Mouse (Mus musculus) cerebellum, adult 18-20 months (tissue): Measurements from ENCODE around the gene Lin52.

Experiments used
- DNase-seq, 2 experiments: peaks; one replicate each; pipeline ENCODE4 v3.0.0; 2021

Lin52 gene

GRCm38 (mm10) chr12:84450718-84451646 is at the start of gene Lin52, which contains the start of gene Aldh6a1:
Gene Lin52, plus strand, starts transcription at chr12:84451422.
Gene Aldh6a1, minus strand, starts transcription at chr12:84451004.
- DNase-seq = peak; percentile 94 to 98

GRCm38 (mm10) chr12:84402923-84403322 is 48.3 kb upstream of the Lin52 start:
- no peak for DNase-seq

GRCm38 (mm10) chr12:84404541-84404940 is 46.7 kb upstream of the Lin52 start:
- no peak for DNase-seq

DNA sequence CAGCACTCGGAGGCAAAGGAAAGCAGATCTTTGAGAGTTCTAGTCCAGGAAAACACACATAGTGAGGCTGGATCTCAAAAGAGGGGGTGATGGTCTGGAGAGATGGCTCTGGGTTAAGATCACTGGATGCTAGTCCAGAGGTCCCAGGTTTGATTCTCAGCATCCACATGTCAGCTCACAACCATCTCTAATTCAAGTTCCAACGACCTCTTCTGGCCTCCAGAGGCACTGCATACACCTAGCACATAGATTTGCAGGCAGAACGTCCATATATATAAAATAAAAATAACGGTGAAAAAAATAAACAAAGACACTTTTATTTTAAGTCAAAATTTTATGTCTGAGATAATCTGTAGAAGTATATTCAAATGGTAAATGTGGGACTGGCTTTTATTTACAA is 44.0 kb upstream of the Lin52 start:
- DNase-seq = no peak

DNA sequence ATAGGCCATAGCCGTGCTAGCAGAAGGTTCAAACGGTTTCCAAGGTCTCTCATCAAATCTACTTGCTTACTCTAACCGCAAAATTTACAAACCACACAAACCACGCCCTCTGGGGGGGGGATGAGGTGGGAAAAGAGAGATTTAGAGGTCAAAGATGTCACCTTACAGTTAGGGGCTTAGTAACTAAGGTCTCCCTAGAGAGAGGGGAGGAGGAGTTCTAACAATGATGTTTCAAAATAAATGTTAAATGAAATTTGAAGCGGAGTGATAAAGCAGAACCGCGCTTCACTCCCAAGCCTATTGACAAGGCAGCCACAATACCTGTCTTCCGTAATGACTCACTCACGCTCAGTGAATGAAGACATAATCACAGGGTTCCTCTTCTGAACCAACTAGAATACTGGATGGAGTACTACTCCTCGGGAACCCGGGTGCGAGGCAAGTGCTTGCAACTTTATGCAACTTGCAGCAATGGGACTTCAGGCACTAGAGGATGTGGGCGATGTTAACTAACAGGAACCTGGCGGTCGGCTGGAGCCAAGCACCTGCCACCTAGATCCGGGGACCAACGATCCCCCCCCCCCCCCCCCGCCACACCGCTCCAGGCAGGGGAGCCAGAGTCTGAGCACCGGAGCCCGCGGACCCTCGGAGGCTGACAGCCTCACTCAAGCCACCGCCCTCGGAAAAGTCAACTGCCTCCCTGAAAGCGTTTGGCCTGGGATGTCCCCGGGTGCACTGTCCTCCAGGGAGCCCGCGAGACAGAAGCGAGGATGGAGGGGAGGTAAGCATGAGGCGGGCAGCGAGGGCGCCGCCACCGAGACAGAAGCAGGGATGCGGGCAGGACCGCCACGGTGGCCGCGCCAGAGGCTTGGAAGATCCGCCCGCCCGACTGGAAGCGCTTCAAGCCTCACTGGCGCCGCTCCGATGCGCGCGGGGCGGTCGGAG is 43.1 kb upstream of the Lin52 start:
- peak; percentile 26 to 38 for DNase-seq

DNA sequence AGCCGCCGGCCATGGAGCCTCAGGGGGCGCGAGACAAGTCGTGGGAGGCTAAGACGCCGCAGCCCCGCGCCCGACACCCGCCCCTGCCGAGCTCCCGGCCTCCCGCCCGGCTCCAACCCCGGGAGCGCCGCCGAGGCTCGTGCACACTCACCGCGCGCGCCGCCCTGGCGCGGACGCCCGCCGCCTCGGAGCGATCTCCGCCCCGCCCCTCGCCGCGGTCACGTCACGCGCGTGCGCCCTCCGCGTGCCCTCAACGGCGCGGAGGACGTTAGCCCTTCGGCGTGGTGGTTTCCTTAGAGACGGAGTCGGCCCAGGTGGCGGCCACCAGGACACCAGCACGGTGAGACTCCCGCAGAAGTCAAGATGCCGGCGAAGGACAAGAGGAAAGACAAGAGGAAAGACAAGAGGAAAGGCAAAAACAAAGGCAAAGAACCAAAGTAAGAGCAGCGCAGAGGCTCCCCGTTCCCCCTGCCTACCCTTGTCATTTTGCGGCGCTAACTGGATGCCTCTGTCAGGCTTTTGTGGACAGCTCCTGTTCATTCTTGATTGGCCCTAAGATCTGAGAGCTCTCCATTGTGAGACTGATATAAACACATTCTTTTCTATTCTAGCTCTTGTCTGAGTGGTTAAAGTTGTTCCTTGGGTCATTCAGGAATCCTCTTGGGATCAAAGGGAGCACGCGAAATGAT is 42.3 kb upstream of the Lin52 start, which contains the start of the genes Entpd5 and Bbof1:
Gene Entpd5 (minus strand): TSS at position 211 of the 689 bp plus-strand sequence.
Gene Bbof1 (plus strand): TSS at position 253 of the 689 bp plus-strand sequence.
- peak; percentile 92 to 97 for DNase-seq

GRCm38 (mm10) chr12:84416834-84417604 is 34.2 kb upstream of the Lin52 start, which contains the start of gene Rnf113a2:
Gene Rnf113a2, plus strand, starts transcription at chr12:84417196.
- DNase-seq = peak; percentile 81 to 83

DNA sequence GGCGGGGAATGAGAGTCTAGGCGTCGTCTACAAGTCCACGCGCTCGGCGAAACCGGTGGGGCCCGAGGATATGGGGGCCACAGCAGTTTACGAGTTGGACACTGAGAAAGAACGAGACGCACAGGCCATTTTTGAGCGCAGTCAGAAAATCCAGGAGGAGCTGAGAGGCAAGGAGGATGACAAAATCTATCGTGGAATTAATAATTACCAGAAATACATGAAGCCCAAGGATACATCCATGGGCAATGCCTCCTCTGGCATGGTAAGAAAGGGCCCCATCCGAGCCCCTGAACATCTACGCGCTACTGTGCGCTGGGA is 33.7 kb upstream of the Lin52 start:
- no peak for DNase-seq

GRCm38 (mm10) chr12:84423990-84424389 is 27.2 kb upstream of the Lin52 start:
- DNase-seq = no peak

DNA sequence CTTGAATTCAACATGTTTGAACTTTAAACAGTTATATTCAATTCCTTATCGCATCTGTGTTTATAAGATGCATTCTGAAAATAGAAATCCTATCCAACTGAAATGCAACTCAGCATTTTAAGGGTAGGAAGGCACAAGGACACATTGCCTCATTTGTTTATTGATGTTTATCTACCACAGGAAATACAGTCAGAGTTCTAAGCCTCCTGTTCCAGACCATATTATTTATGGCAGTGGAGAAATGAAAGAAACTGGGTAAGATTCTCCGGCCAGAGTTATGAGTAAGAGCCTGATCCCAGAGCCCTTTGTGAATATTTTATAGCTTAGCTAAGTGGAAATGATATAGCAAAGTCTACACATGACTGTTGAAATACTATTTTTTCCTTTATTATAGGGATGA is 21.4 kb upstream of the Lin52 start:
- no peak for DNase-seq

GRCm38 (mm10) chr12:84438697-84439096 is 12.5 kb upstream of the Lin52 start:
- no peak for DNase-seq

- no peak for DNase-seq
Measured at GRCm38 (mm10) chr12:84442526-84442925, 8.7 kb upstream of the Lin52 start.

DNA sequence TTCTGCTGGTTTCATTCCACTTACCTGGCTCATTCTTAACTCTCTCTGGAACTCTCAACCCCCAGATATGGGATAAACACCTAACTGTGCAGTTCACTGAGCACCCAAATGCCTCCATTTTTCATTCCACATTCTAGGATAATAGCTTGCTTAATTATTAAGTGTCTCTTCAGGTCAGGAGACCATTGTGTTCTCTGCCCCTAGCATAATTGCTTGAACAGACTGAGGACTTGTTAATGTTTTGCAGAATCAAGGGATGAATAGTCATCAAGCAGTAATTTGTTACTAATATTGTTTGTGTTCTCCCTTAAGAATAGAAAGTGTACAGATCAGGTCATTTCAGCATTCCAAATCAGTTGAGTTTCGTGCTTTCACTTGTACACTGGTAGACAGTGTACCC is 3.8 kb upstream of the Lin52 start:
- DNase-seq = no peak

GRCm38 (mm10) chr12:84448181-84448580 is 3.0 kb upstream of the Lin52 start:
- no peak for DNase-seq

GRCm38 (mm10) chr12:84449887-84450286 is 1.3 kb upstream of the Lin52 start:
- DNase-seq = peak in 1 of 2 experiments; percentile 20

GRCm38 (mm10) chr12:84450351-84450717 is 888 bp upstream of the Lin52 start:
- no peak for DNase-seq

- DNase-seq = no peak
Measured at GRCm38 (mm10) chr12:84451801-84452200, 579 bp downstream of the Lin52 start.

DNA sequence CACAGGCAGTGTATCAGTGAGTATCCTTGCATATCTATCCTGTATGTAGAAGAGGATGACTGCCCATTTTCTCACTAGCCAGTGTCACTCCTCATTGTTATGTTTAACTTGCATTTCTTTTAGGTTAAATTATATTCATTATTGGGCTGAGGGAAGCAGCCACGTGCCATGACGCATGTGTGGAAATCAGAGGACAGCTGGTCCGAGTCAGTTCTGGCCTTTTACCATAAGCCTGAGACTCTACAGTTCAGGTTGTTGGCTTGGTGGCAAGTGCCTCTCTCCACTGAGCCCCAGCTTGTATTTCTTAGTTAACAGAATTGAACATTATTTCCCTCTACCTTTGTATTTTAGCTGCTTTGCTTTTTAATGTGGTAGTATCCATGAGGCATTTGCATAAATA is 5.7 kb downstream of the Lin52 start:
- DNase-seq = peak; percentile 9 to 34

DNA sequence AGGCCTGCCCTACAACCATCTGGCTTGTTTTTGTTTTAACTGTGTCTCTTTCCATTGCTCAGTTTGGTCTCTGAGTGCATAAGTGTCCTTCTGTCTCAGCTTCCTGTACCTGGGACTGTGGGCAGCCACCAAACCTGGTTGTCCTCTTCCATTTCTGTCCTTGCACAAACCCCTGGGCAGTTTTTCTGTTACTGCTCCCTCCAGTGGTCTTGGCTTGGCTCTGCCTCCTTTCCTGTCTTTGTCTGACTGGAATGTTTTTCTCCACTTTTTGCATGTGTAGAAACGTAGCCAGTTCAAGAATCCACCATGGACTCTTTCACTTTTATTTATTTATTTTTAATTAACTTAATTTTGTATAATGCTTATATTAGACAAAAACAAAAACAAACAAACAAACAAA is 8.6 kb downstream of the Lin52 start:
- no peak for DNase-seq

GRCm38 (mm10) chr12:84461416-84461815 is 10.2 kb downstream of the Lin52 start:
- no peak for DNase-seq

GRCm38 (mm10) chr12:84462856-84463255 is 11.6 kb downstream of the Lin52 start:
- DNase-seq = no peak

DNA sequence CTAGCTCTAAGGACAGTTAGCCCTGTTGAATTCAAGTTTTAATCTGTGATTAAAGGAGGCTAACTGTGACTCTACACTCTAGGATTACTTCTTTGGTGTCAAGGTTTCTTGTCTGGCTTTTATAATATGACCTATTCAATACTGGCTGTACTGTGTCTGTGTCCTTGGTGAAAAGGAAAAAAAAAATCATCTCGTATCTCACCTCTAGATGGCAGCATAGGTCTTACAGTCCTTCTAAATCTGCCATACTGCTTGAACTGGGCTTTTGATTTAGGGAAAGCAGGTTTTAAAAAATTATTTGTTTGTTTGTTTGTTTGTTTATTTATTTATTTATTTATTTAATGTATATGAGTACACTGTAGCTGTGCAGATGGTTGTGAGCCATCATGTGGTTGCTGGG is 17.5 kb downstream of the Lin52 start:
- DNase-seq = peak in 1 of 2 experiments; percentile 16
